Mouse (Mus musculus) heart, embryonic 10.5 days (tissue): Measurements from ENCODE around the gene Adgrg7. TPM values are rescaled to one million over a fixed set of nuclear protein-coding genes. Genes with fewer than 3 reads are reported as not detected.

Experiments used
- DNase-seq: peaks from one replicate; pipeline ENCODE4 v3.0.0-alpha.2; 2017; ENCODE audit warnings: low spot score
- H3K27ac ChIP-seq: fragments of 300-500 bp; sonication (generic); 2 replicates; pipeline ENCODE4 v1.5.1; 2016; ENCODE audit warnings: mild to moderate bottlenecking
- H3K27me3 ChIP-seq: fragments of 300-500 bp; sonication (generic); 2 replicates; pipeline ENCODE4 v1.6.1; 2016; ENCODE audit warnings: mild to moderate bottlenecking; ENCODE audit not compliant: poor library complexity, insufficient read depth, severe bottlenecking
- H3K36me3 ChIP-seq: fragments of 300-500 bp; sonication (generic); 2 replicates; pipeline ENCODE4 v1.6.1; 2016; ENCODE audit warnings: mild to moderate bottlenecking, moderate library complexity
- H3K4me1 ChIP-seq: fragments of 300-500 bp; sonication (generic); 2 replicates; pipeline ENCODE4 v1.6.1; 2016; ENCODE audit warnings: mild to moderate bottlenecking
- H3K4me3 ChIP-seq: fragments of 300-500 bp; sonication (generic); 2 replicates; pipeline ENCODE4 v1.5.1; 2016; ENCODE audit warnings: mild to moderate bottlenecking, moderate library complexity
- H3K9me3 ChIP-seq: fragments of 300-500 bp; sonication (generic); 2 replicates; pipeline ENCODE4 v1.6.1; 2016; ENCODE audit warnings: mild to moderate bottlenecking, moderate library complexity
- WGBS: fragments of 180-500 bp; shearing (Covaris S2); methylation state at CpG from one replicate; pipeline ENCODE4 v1.1.7; 2016; 5-methylcytosine and 5-hydroxymethylcytosine counted together
- polyA plus RNA-seq: library from polyadenylated mRNA; unstranded; fragments of >200 nt; fragmentation: Nextera tagmentation; extraction: Ambion mirVana; gene quantifications from 2 replicates; pipeline ENCODE4 v1.2.1, GENCODE M21; 2016

The Adgrg7 gene
- polyA plus RNA-seq, 1 experiment from 2014 or later = not detected

GRCm38 (mm10) chr16:56690715-56691114 is 104.9 kb downstream of the Adgrg7 start:
- no peak for DNase-seq
- Histone ChIP-seq H3K36me3 (peaks cover 62% of the 10 kb centered on the region), H3K27me3 (no peaks in the 10 kb centered on the region), H3K4me1 (no peaks in the 10 kb centered on the region), H3K4me3 (no peak overlapping the region), H3K27ac (no peak overlapping the region), H3K9me3 (no peaks in the 10 kb centered on the region)
- 93% methylated on average over 7 of the region's 7 CpGs for WGBS

DNA sequence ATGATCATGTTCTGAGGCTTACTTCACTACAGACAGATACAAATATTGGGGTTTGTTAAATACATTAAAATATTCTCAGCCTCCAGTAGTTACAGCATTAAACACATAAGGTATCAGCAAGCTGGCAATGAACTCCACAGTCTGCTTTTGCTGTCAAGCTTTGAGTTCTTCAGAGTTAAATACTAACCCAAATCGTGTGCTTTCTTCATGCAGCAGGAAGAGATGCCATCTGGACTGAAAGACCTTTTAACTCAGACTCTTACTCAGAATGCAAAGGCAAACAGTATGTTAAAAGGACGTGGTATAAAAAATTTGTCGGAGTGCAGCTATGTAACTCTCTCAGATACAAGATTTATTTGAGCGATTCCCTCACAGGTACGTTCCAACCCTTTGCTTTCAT is 108.9 kb downstream of the Adgrg7 start:
- Histone ChIP-seq H3K27ac (no peak overlapping the region), H3K36me3 (peaks cover 47% of the 10 kb centered on the region), H3K27me3 (no peaks in the 10 kb centered on the region), H3K4me3 (no peak overlapping the region), H3K9me3 (no peaks in the 10 kb centered on the region), H3K4me1 (no peaks in the 10 kb centered on the region)
- DNase-seq = no peak
- 91% methylated on average over 5 of the region's 5 CpGs for WGBS

- no peaks in the 10 kb centered on the region for H3K9me3 ChIP-seq
- WGBS = 87% methylated on average over 8 of the region's 8 CpGs
Measured at GRCm38 (mm10) chr16:56681010-56681645, 114.5 kb downstream of the Adgrg7 start.

DNA sequence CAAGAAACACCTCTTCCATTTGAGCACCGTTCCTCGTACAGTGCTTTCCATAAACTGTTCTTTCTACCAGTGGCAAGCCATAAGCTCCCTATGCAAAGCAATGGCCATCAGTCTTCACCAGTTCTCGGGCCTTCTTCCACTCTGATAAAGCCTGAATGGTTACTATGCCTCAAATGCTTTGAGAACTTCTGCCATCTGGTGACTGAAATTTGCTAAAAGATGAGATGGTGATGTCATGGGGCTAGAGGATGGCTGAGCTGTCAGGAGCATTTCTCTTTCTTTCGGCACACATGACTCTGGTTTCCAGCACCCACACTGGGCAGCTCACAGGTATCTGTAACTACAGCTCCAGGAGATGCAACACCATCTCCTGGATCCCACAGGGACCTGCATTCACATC is 118.5 kb downstream of the Adgrg7 start:
- Histone ChIP-seq H3K27me3 (no peaks in the 10 kb centered on the region), H3K27ac (no peak overlapping the region), H3K4me3 (no peak overlapping the region), H3K9me3 (no peaks in the 10 kb centered on the region), H3K4me1 (no peaks in the 10 kb centered on the region), H3K36me3 (no peaks in the 10 kb centered on the region)
- no peak for DNase-seq
- 68% methylated on average over 4 of the region's 4 CpGs for WGBS

More at GRCm38 (mm10) chr16:56681010-56681645, 114.5 kb downstream of the Adgrg7 start:
- H3K27ac ChIP-seq = no peak overlapping the region
- peaks cover 20% of the 10 kb centered on the region for H3K36me3 ChIP-seq
- no peak for DNase-seq
- H3K4me3 ChIP-seq = no peak overlapping the region
- no peaks in the 10 kb centered on the region for H3K4me1 ChIP-seq
- no peaks in the 10 kb centered on the region for H3K27me3 ChIP-seq

Other genes with a start within 250 kb of the Adgrg7 start
- gene Tfg, start 78.4 kb downstream of the Adgrg7 start, polyA plus RNA-seq = 151 and 158 TPM in 2 replicates
- gene Tmem45a, start 90.3 kb upstream of the Adgrg7 start, polyA plus RNA-seq = 9.2 TPM in 2 replicates
- 1.2 and 2.0 TPM in 2 replicates for gene Lnp1, start 132.2 kb upstream of the Adgrg7 start, polyA plus RNA-seq